Mouse (Mus musculus): ENCODE measurements at regions not wholly inside any gene's neighbourhood (a gene's known extent, or its start where the extent isn't known, plus 50 kb on each side); places are given as distances from the start of the nearest gene placed in this dataset.

DNA sequence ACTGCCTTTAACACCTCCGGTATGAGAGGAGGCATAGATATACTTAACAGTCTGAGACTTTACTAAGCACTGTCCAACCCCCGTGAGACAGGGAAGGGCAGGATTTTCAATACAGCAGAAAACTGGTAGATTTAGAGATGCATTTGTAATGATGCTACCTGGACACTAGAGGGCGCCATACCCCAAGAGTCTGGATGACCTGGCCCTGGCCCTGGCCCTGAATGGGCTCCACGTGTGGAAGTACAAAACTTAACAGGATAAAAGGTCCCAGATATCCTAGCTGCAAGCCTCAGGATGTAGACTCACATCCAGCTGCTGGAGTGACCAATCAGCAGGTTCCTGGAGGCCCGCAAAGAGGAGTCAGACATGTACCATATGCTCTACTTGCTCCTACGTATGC, 393.3 kb downstream of the Sox9 start:
- Histone ChIP-seq H3K79me2 (ENCODE audit: control insufficient read depth, insufficient read depth, low read length) (peaks cover 4% of the 10 kb centered on the region; the same call in 1 of the 2 replicates), H3K27ac (replicated peaks; ENCODE audit: insufficient read depth, low read depth, low read length) (no peak overlapping the region), H3K27me3 (ENCODE audit: control insufficient read depth, insufficient read depth, low read length) (no peaks in the 10 kb centered on the region), H3K4me3 (ENCODE audit: insufficient read depth, low read depth, low read length) (no peak overlapping the region), H3K9ac (ENCODE audit: low read depth, low read length) (no peak overlapping the region), H3K36me3 (ENCODE audit: control insufficient read depth, insufficient read depth, low read length) (no peaks in the 10 kb centered on the region), H3K4me1 (ENCODE audit: control insufficient read depth, insufficient read depth, low read length) (no peaks in the 10 kb centered on the region)
- 30% methylated on average over 6 of the region's 6 CpGs for WGBS
- peak; percentile 20 for DNase-seq (ENCODE audit: extremely low read depth, low read depth, low spot score)
- TF ChIP-seq CTCF (IDR thresholded peaks at IDR 0.05; ENCODE audit: low read depth, low read length) (peak; percentile 84), POLR2A (IDR thresholded peaks at IDR 0.05; ENCODE audit: extremely low read depth, insufficient read depth, low read length) (no peak)

DNA sequence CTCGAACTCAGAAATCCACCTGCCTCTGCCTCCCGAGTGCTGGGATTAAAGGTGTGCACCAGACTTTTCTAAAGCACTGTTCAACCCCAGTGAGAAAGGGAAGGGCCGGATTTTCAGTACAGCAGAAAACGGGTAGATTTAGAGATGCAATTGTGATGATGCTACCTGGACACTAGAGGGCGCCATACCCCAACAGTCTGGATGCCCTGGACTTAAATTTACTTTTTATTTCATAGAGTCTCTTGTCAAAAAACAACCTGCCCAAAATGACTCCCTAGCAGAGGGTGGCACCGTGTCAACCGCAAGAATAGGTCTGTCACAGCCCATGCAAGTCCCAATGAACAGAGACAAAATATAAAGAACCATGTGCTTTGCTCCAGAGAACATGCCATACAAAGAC, 394.2 kb downstream of the Sox9 start:
- Histone ChIP-seq H3K4me1 (ENCODE audit: control insufficient read depth, insufficient read depth, low read length) (no peaks in the 10 kb centered on the region), H3K27me3 (ENCODE audit: control insufficient read depth, insufficient read depth, low read length) (no peaks in the 10 kb centered on the region), H3K4me3 (ENCODE audit: insufficient read depth, low read depth, low read length) (no peak overlapping the region), H3K9ac (ENCODE audit: low read depth, low read length) (no peak overlapping the region), H3K36me3 (ENCODE audit: control insufficient read depth, insufficient read depth, low read length) (no peaks in the 10 kb centered on the region), H3K79me2 (ENCODE audit: control insufficient read depth, insufficient read depth, low read length) (no peaks in the 10 kb centered on the region), H3K27ac (replicated peaks; ENCODE audit: insufficient read depth, low read depth, low read length) (no peak overlapping the region)
- peak; percentile 31 for DNase-seq (ENCODE audit: extremely low read depth, low read depth, low spot score)
- TF ChIP-seq CTCF (IDR thresholded peaks at IDR 0.05; ENCODE audit: low read depth, low read length) (peak; percentile 55), POLR2A (IDR thresholded peaks at IDR 0.05; ENCODE audit: extremely low read depth, insufficient read depth, low read length) (no peak)
- WGBS: 12% methylated on average over 7 of the region's 7 CpGs

DNA sequence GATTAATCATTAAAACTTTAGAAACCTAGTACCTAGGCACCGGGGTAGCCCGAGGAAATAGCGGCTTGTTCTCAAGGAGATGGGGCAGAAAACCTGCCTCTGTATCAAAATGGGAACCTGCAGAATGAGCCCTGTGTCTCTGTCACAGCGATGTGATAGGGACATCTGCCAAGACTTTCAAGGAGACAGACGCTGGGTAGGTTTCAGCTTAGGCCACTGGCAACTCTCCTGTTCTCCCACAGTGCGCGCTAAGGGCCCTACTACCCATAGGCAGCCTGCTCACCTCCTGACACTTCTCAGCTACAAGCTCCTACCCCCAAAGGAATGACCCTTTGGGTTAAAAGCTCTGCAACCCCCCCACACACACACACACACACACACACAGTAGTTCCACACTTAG, 396.4 kb downstream of the Sox9 start:
- no peaks in the 10 kb centered on the region for H3K4me1 ChIP-seq (ENCODE audit: control insufficient read depth, insufficient read depth, low read length)
- WGBS: 67% methylated on average over 7 of the region's 7 CpGs
- no peak overlapping the region for H3K4me3 ChIP-seq (ENCODE audit: insufficient read depth, low read depth, low read length)
- no peak for TF ChIP-seq CTCF (IDR thresholded peaks at IDR 0.05; ENCODE audit: low read depth, low read length)
- no peak for TF ChIP-seq POLR2A (IDR thresholded peaks at IDR 0.05; ENCODE audit: extremely low read depth, insufficient read depth, low read length)
- no peaks in the 10 kb centered on the region for H3K27me3 ChIP-seq (ENCODE audit: control insufficient read depth, insufficient read depth, low read length)
- H3K27ac ChIP-seq (replicated peaks; ENCODE audit: insufficient read depth, low read depth, low read length): no peak overlapping the region
- no peaks in the 10 kb centered on the region for H3K79me2 ChIP-seq (ENCODE audit: control insufficient read depth, insufficient read depth, low read length)
- H3K36me3 ChIP-seq (ENCODE audit: control insufficient read depth, insufficient read depth, low read length): no peaks in the 10 kb centered on the region
- no peak overlapping the region for H3K9ac ChIP-seq (ENCODE audit: low read depth, low read length)
- DNase-seq (ENCODE audit: extremely low read depth, low read depth, low spot score): no peak

DNA sequence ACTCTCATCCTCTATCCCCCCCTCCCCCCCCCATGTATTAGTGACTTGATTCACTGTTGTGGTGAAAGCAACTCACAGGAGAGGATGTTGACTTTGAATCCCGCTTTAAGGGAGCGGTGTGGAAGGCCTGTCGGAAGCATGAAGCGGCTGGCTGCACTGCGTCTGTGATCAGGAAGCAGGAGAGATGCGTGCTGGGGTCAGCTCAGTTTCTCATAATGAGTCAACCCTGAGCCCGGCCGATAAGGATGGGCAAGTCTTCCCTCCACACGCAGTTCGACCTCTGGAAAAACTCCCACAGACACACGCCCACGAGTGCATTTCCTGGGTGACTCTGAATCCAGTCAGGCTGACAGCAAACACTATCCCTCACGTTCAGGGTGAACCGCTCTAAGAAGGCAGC, 398.0 kb downstream of the Sox9 start:
- Histone ChIP-seq H3K4me1 (ENCODE audit: control insufficient read depth, insufficient read depth, low read length) (no peaks in the 10 kb centered on the region), H3K27ac (replicated peaks; ENCODE audit: insufficient read depth, low read depth, low read length) (no peak overlapping the region), H3K9ac (ENCODE audit: low read depth, low read length) (no peak overlapping the region), H3K4me3 (ENCODE audit: insufficient read depth, low read depth, low read length) (no peak overlapping the region), H3K79me2 (ENCODE audit: control insufficient read depth, insufficient read depth, low read length) (no peaks in the 10 kb centered on the region), H3K36me3 (ENCODE audit: control insufficient read depth, insufficient read depth, low read length) (no peaks in the 10 kb centered on the region), H3K27me3 (ENCODE audit: control insufficient read depth, insufficient read depth, low read length) (no peaks in the 10 kb centered on the region)
- DNase-seq (ENCODE audit: extremely low read depth, low read depth, low spot score): no peak
- 62% methylated on average over 14 of the region's 14 CpGs for WGBS
- no peak for TF ChIP-seq POLR2A (IDR thresholded peaks at IDR 0.05; ENCODE audit: extremely low read depth, insufficient read depth, low read length)
- no peak for TF ChIP-seq CTCF (IDR thresholded peaks at IDR 0.05; ENCODE audit: low read depth, low read length)

DNA sequence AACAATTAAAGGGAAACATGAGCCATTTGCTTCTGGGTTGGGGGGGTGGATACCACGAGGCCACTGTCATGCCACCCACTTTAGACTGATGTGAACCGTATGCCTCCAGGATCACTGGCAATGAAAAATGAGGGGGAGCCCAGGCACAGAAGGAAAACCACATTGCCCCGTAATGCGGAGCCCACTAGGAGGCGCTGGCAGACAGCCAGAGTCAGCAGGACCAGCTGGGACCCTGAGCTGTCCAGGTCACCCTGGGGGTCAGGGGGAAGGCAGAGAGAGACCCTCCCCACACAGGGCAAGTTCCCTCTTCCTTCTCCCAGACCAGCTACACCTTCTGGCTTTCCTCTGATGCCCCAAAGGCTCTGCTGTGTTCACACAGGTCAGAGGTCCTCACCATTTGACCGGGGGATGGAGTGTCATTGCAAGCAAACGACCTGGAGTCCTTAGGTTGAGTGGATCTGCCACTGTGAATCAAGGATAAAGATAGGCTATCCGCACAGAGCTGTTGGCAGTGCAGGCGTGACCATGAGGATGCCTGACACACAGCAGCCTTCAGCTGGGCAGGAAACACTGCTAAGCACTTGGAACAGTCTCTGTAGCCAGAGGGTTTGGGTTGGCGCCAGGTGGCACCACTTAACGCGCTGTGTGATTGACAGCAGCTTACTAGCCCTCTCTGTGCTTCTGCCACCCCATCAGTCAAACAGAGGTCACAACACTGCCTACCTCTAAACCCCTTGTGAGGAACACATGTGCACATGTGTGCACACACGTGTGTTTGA, 400.2 kb downstream of the Sox9 start:
- Histone ChIP-seq H3K79me2 (ENCODE audit: control insufficient read depth, insufficient read depth, low read length) (no peaks in the 10 kb centered on the region), H3K4me3 (ENCODE audit: insufficient read depth, low read depth, low read length) (no peak overlapping the region), H3K9ac (ENCODE audit: low read depth, low read length) (no peak overlapping the region), H3K36me3 (ENCODE audit: control insufficient read depth, insufficient read depth, low read length) (no peaks in the 10 kb centered on the region), H3K27ac (replicated peaks; ENCODE audit: insufficient read depth, low read depth, low read length) (no peak overlapping the region), H3K27me3 (ENCODE audit: control insufficient read depth, insufficient read depth, low read length) (no peaks in the 10 kb centered on the region), H3K4me1 (ENCODE audit: control insufficient read depth, insufficient read depth, low read length) (no peaks in the 10 kb centered on the region)
- TF ChIP-seq POLR2A (IDR thresholded peaks at IDR 0.05; ENCODE audit: extremely low read depth, insufficient read depth, low read length): no peak
- TF ChIP-seq CTCF (IDR thresholded peaks at IDR 0.05; ENCODE audit: low read depth, low read length): peak; percentile 36; the same call in 1 of the 2 replicates
- WGBS: 70% methylated on average over 13 of the region's 13 CpGs
- no peak for DNase-seq (ENCODE audit: extremely low read depth, low read depth, low spot score)

DNA sequence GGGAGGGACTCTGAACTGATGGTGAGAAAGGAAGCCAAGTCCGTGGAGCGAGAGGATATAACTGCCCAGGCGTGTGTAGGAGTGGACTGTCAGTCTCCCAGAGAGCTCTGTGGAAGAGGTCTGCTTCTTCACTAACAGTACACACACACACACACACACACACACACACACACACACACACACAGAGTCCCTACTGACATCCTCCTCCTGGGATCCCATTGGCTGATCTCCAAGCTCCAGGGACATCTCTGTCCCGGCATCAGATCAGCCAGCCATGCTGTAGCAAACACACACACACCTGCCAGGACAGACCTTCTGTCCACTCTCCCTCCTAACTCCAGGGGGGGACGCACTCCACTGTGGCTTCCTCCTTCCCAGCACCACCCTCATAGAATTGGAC, 401.5 kb downstream of the Sox9 start:
- WGBS: 70% methylated on average over 5 of the region's 5 CpGs
- TF ChIP-seq CTCF (IDR thresholded peaks at IDR 0.05; ENCODE audit: low read depth, low read length): no peak
- TF ChIP-seq POLR2A (IDR thresholded peaks at IDR 0.05; ENCODE audit: extremely low read depth, insufficient read depth, low read length): no peak

More for the DNA sequence above, 401.5 kb downstream of the Sox9 start:
- DNase-seq (ENCODE audit: extremely low read depth, low read depth, low spot score): no peak
- H3K4me1 ChIP-seq (ENCODE audit: control insufficient read depth, insufficient read depth, low read length): no peaks in the 10 kb centered on the region
- no peaks in the 10 kb centered on the region for H3K36me3 ChIP-seq (ENCODE audit: control insufficient read depth, insufficient read depth, low read length)
- H3K4me3 ChIP-seq (ENCODE audit: insufficient read depth, low read depth, low read length): no peak overlapping the region
- H3K79me2 ChIP-seq (ENCODE audit: control insufficient read depth, insufficient read depth, low read length): no peaks in the 10 kb centered on the region
- no peaks in the 10 kb centered on the region for H3K27me3 ChIP-seq (ENCODE audit: control insufficient read depth, insufficient read depth, low read length)
- H3K9ac ChIP-seq (ENCODE audit: low read depth, low read length): no peak overlapping the region
- H3K27ac ChIP-seq (replicated peaks; ENCODE audit: insufficient read depth, low read depth, low read length): no peak overlapping the region
